Mouse (Mus musculus) inflammation-experienced regulatory T-cells (primary cell): Measurements from ENCODE around the gene Tsen34. TPM values are rescaled to one million over a fixed set of nuclear protein-coding genes. Genes with fewer than 3 reads are reported as not detected.

Experiments used
- polyA plus RNA-seq, 2 experiments: library from polyadenylated mRNA; unstranded; fragments of 100-300 nt; shearing (Covaris generic); gene quantifications; one replicate each; pipeline ENCODE4 v1.2.1; 2017

Tsen34 gene
- polyA plus RNA-seq = 10 to 100 TPM; 29.2 to 41.8 TPM

DNA sequence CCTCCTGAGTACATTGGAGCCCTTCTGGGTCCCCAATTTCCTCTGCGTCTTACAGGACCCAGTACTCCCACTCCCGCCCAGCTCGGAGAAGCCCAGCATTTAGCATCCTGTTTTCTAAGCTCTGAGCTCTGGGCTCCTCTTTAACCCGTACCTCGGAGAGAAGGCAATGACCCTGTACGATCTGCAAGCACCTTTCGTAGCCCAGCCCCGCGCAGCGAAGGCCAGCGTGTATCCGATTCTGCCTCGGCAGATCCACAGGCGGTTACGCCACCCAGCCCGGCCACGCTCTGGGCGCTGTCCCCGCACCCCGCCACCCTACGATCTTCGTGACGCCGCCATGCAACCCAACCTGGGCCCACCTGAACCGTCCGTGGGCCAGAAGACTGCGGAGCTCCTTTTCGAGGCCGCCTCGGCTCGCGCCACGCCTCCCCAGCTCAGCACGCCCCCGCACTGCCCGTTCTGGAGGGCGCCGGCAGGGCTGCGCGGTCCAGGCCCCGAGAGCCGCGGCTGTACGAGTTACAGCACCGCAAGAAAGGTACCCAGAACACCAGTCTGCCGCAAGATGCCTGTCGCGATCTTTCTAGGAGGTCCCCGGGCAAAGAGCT, at the start of gene Tsen34:
Gene Tsen34 (plus strand): TSS at position 482 of the 605 bp plus-strand sequence.

DNA sequence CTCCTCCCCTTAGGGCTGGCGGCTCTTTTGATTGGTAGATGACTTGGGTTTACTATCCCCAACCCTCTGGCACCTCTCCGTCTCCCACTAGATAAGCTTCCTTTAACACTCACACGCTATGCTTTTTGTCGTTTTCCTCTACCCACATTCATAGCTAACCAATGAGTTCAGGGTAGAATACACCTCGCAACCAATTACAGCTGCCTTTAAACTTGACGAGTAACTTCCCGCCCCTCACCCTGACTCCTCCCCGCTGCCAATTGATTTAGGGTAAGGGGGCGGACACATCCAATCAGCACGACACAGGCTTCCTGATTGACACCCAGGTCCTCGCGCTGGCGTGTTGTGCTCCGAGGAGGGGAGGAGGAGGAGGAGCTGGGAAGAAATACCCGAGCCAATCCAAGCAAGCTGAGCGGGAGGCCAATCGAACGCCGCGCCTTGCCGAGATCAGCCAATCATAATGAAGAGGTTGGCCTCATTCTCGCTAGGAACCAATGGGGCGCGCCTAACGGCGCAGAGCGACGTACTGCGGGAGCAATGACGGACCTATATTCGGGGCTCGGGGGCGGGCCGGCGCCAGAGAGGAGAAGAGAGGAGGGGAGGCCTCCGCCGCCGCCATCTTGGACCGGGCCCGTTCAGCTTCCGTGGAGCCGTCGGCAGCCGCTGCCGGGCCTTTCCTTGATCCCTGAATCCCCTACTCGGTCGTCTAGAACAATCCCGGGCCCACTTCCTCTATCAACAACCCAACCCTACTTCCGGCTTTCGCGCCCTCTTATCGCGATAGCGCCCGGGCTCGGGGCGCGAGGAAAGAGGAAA, 47.8 kb upstream of the Tsen34 start, which contains the start of gene Cnot3:
Gene Cnot3 (plus strand): TSS at position 597 of the 816 bp plus-strand sequence.

GRCm38 (mm10) chr7:3665215-3666114, 27.2 kb upstream of the Tsen34 start, which contains the start of gene Leng1:
Leng1 (minus strand) TSS chr7:3665840.

DNA sequence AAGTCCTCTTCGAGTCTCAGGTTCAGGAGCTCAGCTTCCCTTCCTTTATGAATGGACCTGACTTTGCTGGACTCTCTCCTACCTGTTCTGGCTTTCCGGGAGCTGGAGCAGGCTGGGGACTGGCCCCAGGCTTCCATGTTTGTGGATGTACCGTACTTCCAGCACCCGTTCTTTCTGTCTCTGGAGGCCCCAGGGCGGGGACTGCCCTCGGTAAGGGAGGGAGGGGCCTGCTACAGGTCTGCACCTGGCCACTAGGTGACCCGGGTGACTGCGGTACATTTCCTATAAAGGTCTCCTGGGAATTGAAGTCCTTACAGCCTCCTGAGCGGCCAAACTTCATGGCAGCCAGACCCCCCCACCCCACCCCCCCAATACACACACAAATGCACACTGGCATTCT, 15.3 kb upstream of the Tsen34 start, which contains the start of gene Tmc4:
Gene Tmc4 (minus strand): TSS at position 212 of the 400 bp plus-strand sequence.

DNA sequence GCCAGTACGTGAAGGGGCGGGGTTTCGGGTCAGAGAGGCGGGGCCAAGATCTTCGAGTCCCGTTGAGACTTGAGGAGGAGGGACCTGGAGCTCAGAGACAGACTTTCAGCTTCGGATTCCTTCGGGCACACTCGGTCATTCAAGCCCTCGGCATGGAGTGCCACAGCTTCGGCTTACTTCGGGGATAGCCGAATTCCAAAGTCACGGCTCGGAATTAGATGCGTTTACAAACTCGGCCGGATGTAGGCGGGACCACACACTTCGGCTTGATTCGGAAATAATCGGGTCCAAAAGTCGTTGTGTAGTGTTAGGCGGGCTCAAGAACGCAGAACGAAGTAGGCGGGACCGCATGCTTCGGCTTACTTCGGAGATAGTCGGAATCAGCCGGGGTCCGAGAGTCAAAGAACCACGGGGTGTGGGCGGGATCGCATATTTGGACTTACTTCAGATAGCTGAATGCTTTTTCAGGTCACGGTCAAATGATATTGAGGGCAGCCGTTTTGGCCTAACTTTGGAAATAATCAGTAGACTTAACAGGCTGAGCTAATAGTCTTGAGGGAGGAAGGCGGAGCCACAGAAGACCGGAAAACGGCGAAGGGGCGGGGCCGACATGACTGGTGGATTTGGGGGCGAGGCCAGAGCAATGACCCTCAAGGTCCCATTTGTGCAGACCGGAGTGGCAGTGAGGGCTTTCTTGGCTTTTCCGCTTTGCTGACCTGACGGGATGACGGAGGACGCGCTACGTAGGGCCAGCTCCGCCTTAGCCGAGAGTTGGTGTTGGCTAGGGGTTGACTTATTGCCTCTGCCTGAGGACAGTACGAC, 535 bp downstream of the Tsen34 start, which contains the start of gene Mboat7:
Gene Mboat7 (minus strand): TSS at position 537 of the 822 bp plus-strand sequence.

DNA sequence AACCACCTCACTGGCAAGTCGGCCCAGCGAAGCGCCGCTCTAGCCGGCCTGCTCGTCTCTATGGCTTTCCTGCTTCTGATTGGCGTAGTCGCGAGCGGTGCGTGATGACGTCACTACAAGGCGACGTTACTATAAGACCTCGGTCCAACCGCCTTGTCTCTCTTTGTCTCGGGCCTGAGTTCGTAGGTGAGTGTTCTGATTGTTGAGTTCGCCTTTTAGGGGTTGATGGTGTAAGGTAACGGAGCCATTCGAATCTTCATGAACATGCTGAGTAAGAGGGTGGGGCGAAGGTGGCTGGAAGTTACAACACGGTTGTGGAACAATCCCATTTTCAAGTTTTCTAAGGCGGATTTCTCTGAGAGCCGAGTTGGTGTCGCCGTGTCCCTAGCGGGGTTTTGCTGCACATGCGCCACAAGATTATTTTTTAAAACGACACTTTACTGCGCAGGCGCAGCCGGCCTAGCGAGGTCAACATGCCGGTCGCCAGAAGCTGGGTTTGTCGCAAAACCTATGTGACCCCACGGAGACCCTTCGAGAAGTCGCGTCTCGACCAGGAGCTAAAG, 11.3 kb downstream of the Tsen34 start, which contains the start of gene Rps9:
Gene Rps9 (plus strand): TSS at position 115 of the 563 bp plus-strand sequence.

DNA sequence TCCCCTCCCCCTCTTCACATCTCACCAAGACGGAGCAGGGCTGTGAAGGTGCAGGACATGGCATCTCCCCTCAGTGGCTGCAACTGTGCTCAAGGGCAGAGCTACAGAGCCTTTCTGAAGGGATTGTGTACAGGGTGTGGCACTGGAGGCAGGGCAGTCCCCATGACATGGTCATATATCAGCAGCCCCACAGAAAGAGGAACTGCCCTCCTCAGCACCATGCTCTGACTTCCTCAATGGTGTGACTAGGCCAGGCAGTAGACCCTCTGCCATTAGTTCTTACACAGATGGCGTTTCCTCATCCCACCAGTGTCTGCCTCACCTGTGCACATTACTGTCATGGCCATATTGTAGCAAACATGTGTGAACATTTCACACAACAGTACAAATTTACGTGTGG, 27.6 kb downstream of the Tsen34 start, which contains the start of gene Pirb:
Gene Pirb (minus strand): TSS at position 124 of the 400 bp plus-strand sequence.

Other genes starting within 250 kb of the Tsen34 start
- gene Tarm1, start 190.2 kb upstream of the Tsen34 start, polyA plus RNA-seq = 1 to 10 TPM in 1 of 2 experiments, under 1 TPM in 1; 0.13 to 1.5 TPM
- gene Oscar, start 76.7 kb upstream of the Tsen34 start, polyA plus RNA-seq = under 1 TPM in 1 of 2 experiments, not detected in 1; 0.72 TPM
- gene Ndufa3, start 75.5 kb upstream of the Tsen34 start, polyA plus RNA-seq = 100 to 1,000 TPM; 427 to 462 TPM
- gene Tfpt, start 62.9 kb upstream of the Tsen34 start, polyA plus RNA-seq = 10 to 100 TPM; 43.8 to 60.9 TPM
- gene Prpf31, start 62.9 kb upstream of the Tsen34 start, polyA plus RNA-seq = 10 to 100 TPM; 76.7 to 83.1 TPM
- gene Cnot3, start 47.6 kb upstream of the Tsen34 start, polyA plus RNA-seq = 100 to 1,000 TPM; 101 to 115 TPM
- gene Leng1, start 27.0 kb upstream of the Tsen34 start, polyA plus RNA-seq = 10 to 100 TPM; 19.8 to 38.5 TPM
- gene Tmc4, start 15.3 kb upstream of the Tsen34 start, polyA plus RNA-seq = 1 to 10 TPM; 5.4 to 5.6 TPM
- gene Mboat7, start 660 bp downstream of the Tsen34 start, polyA plus RNA-seq = 10 to 100 TPM; 66.0 to 73.7 TPM
- gene Rps9, start 11.1 kb downstream of the Tsen34 start, polyA plus RNA-seq = 1,000 to 10,000 TPM; 1,569 to 1,712 TPM
- 1 to 10 TPM in 1 of 2 experiments, under 1 TPM in 1; 0.65 to 4.7 TPM for gene Pirb, start 27.5 kb downstream of the Tsen34 start, polyA plus RNA-seq
- gene Gm15448, start 132.8 kb downstream of the Tsen34 start, polyA plus RNA-seq = under 1 TPM; 0.22 to 0.98 TPM
- gene Pira2, start 152.2 kb downstream of the Tsen34 start, polyA plus RNA-seq = 1 to 10 TPM in 1 of 2 experiments, under 1 TPM in 1; 0.16 to 1.8 TPM
- 1 to 10 TPM in 1 of 2 experiments, under 1 TPM in 1; 0.08 to 2.8 TPM for gene Gm14548, start 205.3 kb downstream of the Tsen34 start, polyA plus RNA-seq
- 1 to 10 TPM in 1 of 2 experiments, under 1 TPM in 1; 0.33 to 2.1 TPM for gene Lilra6, start 222.6 kb downstream of the Tsen34 start, polyA plus RNA-seq